Mouse (Mus musculus) forebrain, embryonic 14.5 days (tissue): ENCODE measurements around the gene Apbb2. TPM values are rescaled to one million over a fixed set of nuclear protein-coding genes. Genes with fewer than 3 reads are reported as not detected.
A peak's percentile ranks its signal among the peaks of the same experiment; 100 is the strongest.

ENCODE experiments used
- ATAC-seq: fragments of 200-750 bp; cut with Nextera tagmentation; 2 replicates; pipeline ENCODE4 v1.8.0; 2017; ENCODE audit warnings: mild to moderate bottlenecking, moderate library complexity
- DNase-seq: peaks from one replicate; pipeline ENCODE4 v3.0.0-alpha.2; 2015; ENCODE audit warnings: low spot score
- H3K27ac ChIP-seq: fragments of 300-500 bp; sonication (generic); 2 replicates; pipeline ENCODE4 v1.5.1; 2014; ENCODE audit warnings: low read depth, mild to moderate bottlenecking, control low read depth, low read length, moderate library complexity
- H3K27me3 ChIP-seq: fragments of 300-500 bp; sonication (generic); replicated peaks from 2 replicates; pipeline ENCODE4 v1.6.1; 2014; ENCODE audit warnings: low read length, control low read depth, mixed read lengths; ENCODE audit not compliant: control insufficient read depth, insufficient read depth
- H3K36me3 ChIP-seq: fragments of 300-500 bp; sonication (generic); 2 replicates; pipeline ENCODE4 v1.6.1; 2014; ENCODE audit warnings: low read length, control low read depth; ENCODE audit not compliant: control insufficient read depth, insufficient read depth
- H3K4me1 ChIP-seq: fragments of 300-500 bp; sonication (generic); 2 replicates; pipeline ENCODE4 v1.6.1; 2014; ENCODE audit warnings: antibody characterized with exemption, low read length, control low read depth; ENCODE audit not compliant: control insufficient read depth, insufficient read depth
- H3K4me2 ChIP-seq: fragments of 300-500 bp; sonication (generic); 2 replicates; pipeline ENCODE4 v1.6.1; 2014; ENCODE audit warnings: mild to moderate bottlenecking, control low read depth, low read length
- H3K4me3 ChIP-seq: fragments of 300-500 bp; sonication (generic); 2 replicates; pipeline ENCODE4 v1.5.1; 2014; ENCODE audit warnings: low read depth, low read length, control low read depth
- H3K9ac ChIP-seq: fragments of 300-500 bp; sonication (generic); 2 replicates; pipeline ENCODE4 v1.6.1; 2014; ENCODE audit warnings: mild to moderate bottlenecking, low read length, control low read depth, moderate library complexity
- H3K9me3 ChIP-seq: fragments of 300-500 bp; sonication (generic); replicated peaks from 2 replicates; pipeline ENCODE4 v1.6.1; 2016; ENCODE audit warnings: low read length, control low read depth, mixed read lengths; ENCODE audit not compliant: control insufficient read depth
- WGBS: fragments of 180-500 bp; shearing (Covaris S2); extraction: QIAGEN DNeasy Blood & Tissue Kit; methylation state at CpG from one replicate; pipeline ENCODE4 v1.1.7; 2014; 5-methylcytosine and 5-hydroxymethylcytosine counted together
- polyA plus RNA-seq: library from polyadenylated mRNA; unstranded; fragments of >200 nt; fragmentation: Nextera tagmentation; extraction: Ambion mirVana; gene quantifications from 2 replicates; pipeline ENCODE4 v1.2.1, GENCODE M21; 2014

The Apbb2 gene
- polyA plus RNA-seq, 1 experiment from 2014 or later = 60.6 TPM

DNA sequence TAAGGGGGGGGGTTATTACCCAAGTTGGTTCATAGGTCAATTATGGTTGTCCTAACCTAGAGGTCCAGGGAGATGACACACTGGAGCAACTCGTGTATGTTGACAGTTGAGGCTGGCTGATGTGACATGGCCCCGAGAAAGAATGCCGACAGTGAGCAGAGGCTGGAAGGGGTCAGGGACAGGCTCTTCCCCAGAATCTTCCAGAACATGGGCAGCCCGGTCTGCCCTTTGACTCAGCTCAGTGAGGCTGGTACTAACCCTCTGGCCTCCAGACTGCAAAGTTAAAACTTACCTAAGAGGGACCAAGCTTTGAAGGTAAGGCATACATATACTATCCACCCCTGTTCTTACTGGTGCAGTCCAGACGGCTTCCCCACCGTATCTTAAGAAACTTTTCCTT, 268.0 kb downstream of the Apbb2 start:
- no peak overlapping the region for H3K27ac ChIP-seq
- ATAC-seq (no peak), DNase-seq (no peak)
- no peaks in the 10 kb centered on the region for H3K36me3 ChIP-seq
- no peaks in the 10 kb centered on the region for H3K4me1 ChIP-seq
- no peaks in the 10 kb centered on the region for H3K27me3 ChIP-seq
- H3K9me3 ChIP-seq = no peaks in the 10 kb centered on the region
- WGBS = 89% methylated on average over 6 of the region's 6 CpGs
- no peak overlapping the region for H3K4me3 ChIP-seq
- H3K4me2 ChIP-seq = no peak overlapping the region
- no peak overlapping the region for H3K9ac ChIP-seq

DNA sequence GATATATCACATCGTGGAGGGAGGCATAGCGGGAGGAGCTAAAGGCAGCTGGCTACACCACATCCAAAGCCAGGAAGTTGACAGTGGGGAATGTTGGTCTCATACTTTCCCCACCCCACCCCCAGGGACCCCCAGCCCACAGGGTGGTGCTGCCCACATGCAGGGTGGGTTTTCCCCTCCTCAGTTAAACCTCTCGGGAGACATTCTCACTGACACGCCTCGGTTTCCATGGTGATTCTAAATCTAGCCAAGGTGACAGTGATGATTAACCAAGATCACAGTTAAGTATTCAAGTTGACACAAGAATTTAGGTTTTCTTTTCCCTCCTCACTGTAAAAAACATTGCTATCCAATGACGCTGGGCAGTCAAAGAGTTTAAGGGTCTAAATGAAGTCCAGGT, 270.2 kb downstream of the Apbb2 start:
- 73% methylated on average over 6 of the region's 6 CpGs for WGBS
- H3K27me3 ChIP-seq = no peaks in the 10 kb centered on the region

DNA sequence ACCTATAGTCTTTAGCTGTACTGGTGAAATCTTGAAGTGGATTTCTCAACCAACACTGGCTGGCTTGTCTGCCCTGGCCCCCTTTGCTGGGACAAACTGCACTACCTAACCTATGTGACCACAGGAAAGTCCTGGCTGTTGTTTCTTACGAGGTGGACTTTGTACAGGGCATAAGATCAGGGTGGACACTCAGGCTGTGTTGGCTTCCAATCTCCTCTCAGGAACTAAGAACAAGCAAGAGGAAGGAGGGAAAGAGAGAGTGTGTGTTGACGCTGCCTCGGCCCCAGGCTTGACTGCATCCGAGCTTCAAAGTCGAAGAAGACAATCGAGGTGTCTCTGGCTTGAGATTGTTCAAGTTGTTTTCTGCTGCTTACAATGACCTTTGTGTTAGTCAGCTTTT, 271.8 kb downstream of the Apbb2 start:
- H3K9ac ChIP-seq = no peak overlapping the region
- peaks cover 2% of the 10 kb centered on the region; the same call in 1 of the 2 replicates for H3K4me1 ChIP-seq
- H3K27ac ChIP-seq = no peak overlapping the region
- no peaks in the 10 kb centered on the region for H3K27me3 ChIP-seq
- no peak overlapping the region for H3K4me2 ChIP-seq
- DNase-seq (no peak), ATAC-seq (no peak)
- WGBS = 88% methylated on average over 6 of the region's 6 CpGs
- H3K9me3 ChIP-seq = no peaks in the 10 kb centered on the region
- no peak overlapping the region for H3K4me3 ChIP-seq
- H3K36me3 ChIP-seq = no peaks in the 10 kb centered on the region

More for the DNA sequence above, 270.2 kb downstream of the Apbb2 start:
- no peak overlapping the region for H3K9ac ChIP-seq
- H3K4me1 ChIP-seq = no peaks in the 10 kb centered on the region
- H3K4me2 ChIP-seq = no peak overlapping the region
- H3K9me3 ChIP-seq = no peaks in the 10 kb centered on the region
- no peaks in the 10 kb centered on the region for H3K36me3 ChIP-seq
- H3K4me3 ChIP-seq = no peak overlapping the region
- DNase-seq (no peak), ATAC-seq (no peak)
- no peak overlapping the region for H3K27ac ChIP-seq

DNA sequence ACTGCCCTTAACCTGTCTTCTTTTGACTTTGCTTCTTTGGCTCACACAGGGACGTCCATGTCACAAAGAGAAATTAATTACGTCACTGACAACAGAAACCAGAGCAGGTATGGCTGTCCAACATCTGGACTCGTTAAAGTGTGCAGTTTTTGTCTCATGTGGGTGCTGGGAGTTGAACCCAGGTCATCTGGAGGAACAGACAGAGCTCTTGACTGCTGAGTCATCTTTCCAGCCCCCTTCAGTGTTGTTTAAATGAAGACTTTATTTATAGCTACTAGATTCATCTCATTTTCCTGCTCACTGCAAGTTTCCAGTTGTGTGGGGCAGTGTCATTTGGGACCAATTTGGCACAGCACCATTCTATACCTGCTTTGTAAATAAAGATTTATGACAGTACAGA, 273.4 kb downstream of the Apbb2 start:
- H3K36me3 ChIP-seq = no peaks in the 10 kb centered on the region
- no peak overlapping the region for H3K9ac ChIP-seq
- H3K4me2 ChIP-seq = no peak overlapping the region
- H3K4me3 ChIP-seq = no peak overlapping the region
- WGBS = 42% methylated on average over 3 of the region's 3 CpGs
- no peaks in the 10 kb centered on the region for H3K9me3 ChIP-seq
- no peaks in the 10 kb centered on the region for H3K27me3 ChIP-seq
- no peak for ATAC-seq
- DNase-seq = no peak
- H3K27ac ChIP-seq = no peak overlapping the region
- H3K4me1 ChIP-seq = peaks cover 16% of the 10 kb centered on the region

DNA sequence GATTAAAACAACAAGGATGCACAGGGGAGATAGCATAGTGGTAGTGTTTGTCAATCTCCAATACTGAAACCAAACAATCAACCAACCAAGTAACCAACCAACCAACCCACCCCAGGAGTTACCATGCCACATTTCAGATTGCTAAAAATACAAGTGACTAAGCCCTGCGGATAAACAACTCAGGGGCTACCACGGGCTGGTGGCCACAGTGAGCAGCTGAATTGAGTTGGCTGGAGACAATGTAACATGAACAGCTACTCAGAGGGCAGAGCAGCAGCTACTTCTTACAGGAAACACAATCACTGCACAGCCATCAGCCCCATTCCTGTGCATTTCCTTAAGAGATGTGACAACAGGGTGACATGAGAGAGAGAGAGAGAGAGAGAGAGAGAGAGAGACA, 274.4 kb downstream of the Apbb2 start:
- Histone ChIP-seq H3K9me3 (no peaks in the 10 kb centered on the region), H3K27ac (no peak overlapping the region), H3K4me3 (no peak overlapping the region), H3K4me1 (peaks cover 23% of the 10 kb centered on the region), H3K9ac (no peak overlapping the region), H3K27me3 (no peaks in the 10 kb centered on the region), H3K4me2 (no peak overlapping the region), H3K36me3 (no peaks in the 10 kb centered on the region)
- DNase-seq (no peak), ATAC-seq (no peak)
- WGBS = 61% methylated on average over 2 of the region's 2 CpGs

DNA sequence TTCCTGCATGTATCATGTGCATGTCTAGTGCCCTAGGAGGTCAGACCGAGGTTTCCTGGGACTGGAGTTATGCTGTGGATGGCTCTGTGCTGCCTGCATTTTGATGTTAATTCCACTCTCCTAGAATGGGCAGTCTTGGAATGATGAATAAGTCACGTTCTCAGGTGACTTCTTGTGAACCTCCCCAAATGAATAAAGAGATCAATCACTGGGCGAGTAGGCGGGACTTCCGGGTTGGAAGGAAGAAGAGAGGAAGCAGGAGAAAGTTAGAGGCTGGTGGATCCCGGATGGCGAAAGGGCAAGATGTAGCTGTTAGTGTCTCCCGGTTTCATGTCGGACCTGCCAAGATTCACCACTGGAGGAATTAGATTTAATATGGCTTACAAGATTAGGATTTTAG, 276.3 kb downstream of the Apbb2 start:
- peaks cover 40% of the 10 kb centered on the region for H3K4me1 ChIP-seq

DNA sequence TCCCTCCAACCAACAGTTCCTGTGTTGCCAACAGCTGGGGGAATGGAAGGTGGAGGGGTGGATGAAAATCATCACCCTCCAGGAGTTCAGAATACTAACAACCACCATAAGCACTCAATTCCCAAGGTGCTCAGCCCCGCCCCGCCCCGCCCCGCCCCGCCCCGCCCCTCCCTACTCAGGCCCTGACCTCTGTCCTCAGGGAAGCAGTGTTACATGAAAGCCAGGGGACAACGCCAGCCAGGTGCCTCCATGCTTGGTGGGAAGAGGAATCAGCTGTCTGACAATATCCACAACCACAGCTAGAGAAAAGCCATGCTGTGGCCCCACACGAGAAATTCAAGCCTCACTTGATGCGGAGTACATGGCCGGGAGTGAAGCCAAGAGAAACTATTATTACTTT, 276.7 kb downstream of the Apbb2 start:
- H3K4me1 ChIP-seq = peaks cover 44% of the 10 kb centered on the region

More for the DNA sequence above, 276.3 kb downstream of the Apbb2 start:
- H3K9me3 ChIP-seq = no peaks in the 10 kb centered on the region
- H3K27ac ChIP-seq = no peak overlapping the region
- H3K36me3 ChIP-seq = no peaks in the 10 kb centered on the region
- no peaks in the 10 kb centered on the region for H3K27me3 ChIP-seq
- WGBS = 81% methylated on average over 9 of the region's 9 CpGs
- H3K9ac ChIP-seq = no peak overlapping the region
- no peak for DNase-seq
- H3K4me2 ChIP-seq = no peak overlapping the region
- H3K4me3 ChIP-seq = no peak overlapping the region
- no peak for ATAC-seq

DNA sequence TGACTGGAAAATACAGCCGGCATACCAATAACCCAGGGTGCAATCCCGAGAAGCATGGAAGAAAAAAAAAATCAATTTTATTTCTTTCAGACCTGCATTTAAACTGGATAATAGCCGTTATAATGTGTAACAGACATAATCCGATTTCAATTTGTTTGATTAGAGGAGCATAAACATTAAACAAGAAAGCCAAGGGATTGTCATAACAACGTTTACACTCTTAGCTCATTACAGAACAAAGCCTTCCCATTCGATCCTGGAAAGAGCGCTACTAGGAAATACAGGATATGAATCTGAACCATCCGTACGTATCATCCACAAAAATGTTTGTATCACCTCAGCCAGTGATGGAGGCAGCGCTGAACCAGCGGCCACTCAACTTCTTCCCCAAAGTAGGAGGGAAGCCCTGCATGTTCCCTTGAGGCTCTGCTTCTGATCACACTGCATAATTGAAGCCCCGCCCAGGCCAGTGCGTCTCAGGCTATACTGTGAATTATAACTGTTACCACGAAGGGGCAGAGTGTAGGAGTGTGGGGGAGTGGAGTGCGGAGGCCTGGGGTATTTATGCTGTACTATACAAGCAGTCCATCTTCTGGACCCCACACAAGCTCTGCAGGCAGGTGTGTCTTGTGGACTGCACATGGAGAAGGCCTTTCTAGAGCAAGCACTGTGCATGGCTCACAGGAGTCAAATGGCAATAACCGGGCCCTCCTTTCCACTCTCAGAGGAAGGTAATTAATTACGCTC, 278.1 kb downstream of the Apbb2 start:
- ATAC-seq (no peak), DNase-seq (peak; percentile 59)
- H3K9ac ChIP-seq = no peak overlapping the region
- no peaks in the 10 kb centered on the region for H3K36me3 ChIP-seq
- no peaks in the 10 kb centered on the region for H3K27me3 ChIP-seq
- no peaks in the 10 kb centered on the region for H3K9me3 ChIP-seq
- H3K4me2 ChIP-seq = no peak overlapping the region
- peaks cover 44% of the 10 kb centered on the region for H3K4me1 ChIP-seq
- 50% methylated on average over 17 of the region's 17 CpGs for WGBS
- H3K27ac ChIP-seq = peak overlapping the region; percentile 6; the same call in 1 of the 2 replicates
- no peak overlapping the region for H3K4me3 ChIP-seq

More for the DNA sequence above, 276.7 kb downstream of the Apbb2 start:
- no peak for DNase-seq
- no peaks in the 10 kb centered on the region for H3K27me3 ChIP-seq
- H3K4me2 ChIP-seq = no peak overlapping the region
- H3K4me3 ChIP-seq = no peak overlapping the region
- H3K27ac ChIP-seq = no peak overlapping the region
- no peaks in the 10 kb centered on the region for H3K36me3 ChIP-seq
- no peak for ATAC-seq
- 49% methylated on average over 10 of the region's 10 CpGs for WGBS
- no peaks in the 10 kb centered on the region for H3K9me3 ChIP-seq
- no peak overlapping the region for H3K9ac ChIP-seq

DNA sequence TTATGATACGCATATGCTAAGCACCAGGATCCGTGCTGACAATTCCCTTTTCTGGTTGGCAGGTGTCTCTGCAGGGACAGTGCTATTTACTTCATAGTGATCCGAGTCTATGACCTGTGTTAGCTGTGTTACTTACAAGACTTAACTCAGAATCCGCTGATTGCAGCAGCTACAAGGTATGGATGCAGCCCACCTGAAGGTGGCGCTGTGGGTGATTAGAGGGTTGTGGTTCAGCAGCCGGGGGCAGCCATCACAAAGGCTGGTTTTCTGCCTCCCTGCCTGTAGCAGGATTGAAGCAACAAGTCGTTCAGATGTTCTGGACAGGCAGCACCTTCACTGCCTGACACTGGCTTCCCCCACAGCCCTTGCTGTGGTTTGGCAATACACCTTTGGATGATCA, 280.0 kb downstream of the Apbb2 start:
- DNase-seq (peak; percentile 69), ATAC-seq (no peak; the same call in 1 of the 2 replicates)
- H3K4me3 ChIP-seq = no peak overlapping the region
- H3K4me1 ChIP-seq = peaks cover 44% of the 10 kb centered on the region
- H3K36me3 ChIP-seq = no peaks in the 10 kb centered on the region
- no peak overlapping the region for H3K9ac ChIP-seq
- no peaks in the 10 kb centered on the region for H3K9me3 ChIP-seq
- no peaks in the 10 kb centered on the region for H3K27me3 ChIP-seq
- H3K4me2 ChIP-seq = peak overlapping the region; percentile 91
- WGBS = 12% methylated on average over 7 of the region's 7 CpGs
- H3K27ac ChIP-seq = no peak overlapping the region; the same call in 1 of the 2 replicates
